Mouse (Mus musculus): ENCODE results near the gene Blzf1. TPM values are rescaled to one million over a fixed set of nuclear protein-coding genes. Genes with fewer than 3 reads are reported as not detected.

Blzf1 gene
- polyA plus RNA-seq, 1 experiment from 2014 or later: 30.3 TPM

- H3K27ac ChIP-seq (replicated peaks): peak overlapping the region; percentile 43
- WGBS: 48% methylated on average over 5 of the region's 5 CpGs
- H3K4me2 ChIP-seq: no peak overlapping the region
- no peaks in the 10 kb centered on the region for H3K36me3 ChIP-seq
- 0 out of 2 replicates have a peak, but pooled peaks cover 6% of the 10 kb centered on the region for H3K4me1 ChIP-seq (replicated peaks)
- no peaks in the 10 kb centered on the region for H3K27me3 ChIP-seq
- H3K9me3 ChIP-seq: no peaks in the 10 kb centered on the region
- H3K4me3 ChIP-seq: no peak overlapping the region
- H3K9ac ChIP-seq: no peak overlapping the region
- ATAC-seq (ENCODE audit: low FRiP score, low read depth): 0 out of 2 replicates have a peak, but pooled peaks have one; percentile 17
These were observed 13.4 kb upstream of the Blzf1 start for GRCm38 (mm10) chr1:164320731-164321130.

- H3K27me3 ChIP-seq: no peaks in the 10 kb centered on the region
- H3K4me3 ChIP-seq: no peak overlapping the region
- H3K27ac ChIP-seq (replicated peaks): no peak overlapping the region
- H3K4me2 ChIP-seq: no peak overlapping the region
- no peak overlapping the region for H3K9ac ChIP-seq
- H3K9me3 ChIP-seq: no peaks in the 10 kb centered on the region
- WGBS: 83% methylated on average over 14 of the region's 14 CpGs
- H3K4me1 ChIP-seq (replicated peaks): 0 out of 2 replicates have a peak, but pooled peaks cover 6% of the 10 kb centered on the region
- ATAC-seq (ENCODE audit: low FRiP score, low read depth): no peak
- no peaks in the 10 kb centered on the region for H3K36me3 ChIP-seq
These were observed 12.4 kb upstream of the Blzf1 start for GRCm38 (mm10) chr1:164319542-164320140.

GRCm38 (mm10) chr1:164318474-164318873 is 11.2 kb upstream of the Blzf1 start:
- Histone ChIP-seq H3K9ac (no peak overlapping the region), H3K9me3 (no peaks in the 10 kb centered on the region), H3K4me3 (no peak overlapping the region), H3K27ac (replicated peaks) (no peak overlapping the region), H3K27me3 (no peaks in the 10 kb centered on the region), H3K4me1 (replicated peaks) (0 out of 2 replicates have a peak, but pooled peaks cover 6% of the 10 kb centered on the region), H3K36me3 (no peaks in the 10 kb centered on the region), H3K4me2 (no peak overlapping the region)
- 91% methylated on average over 5 of the region's 5 CpGs for WGBS
- ATAC-seq (ENCODE audit: low FRiP score, low read depth): no peak

- WGBS: 85% methylated on average over 9 of the region's 9 CpGs
- Histone ChIP-seq H3K36me3 (no peaks in the 10 kb centered on the region; the same call in 1 of the 2 replicates), H3K9ac (no peak overlapping the region), H3K4me3 (no peak overlapping the region), H3K9me3 (no peaks in the 10 kb centered on the region), H3K4me2 (no peak overlapping the region), H3K27me3 (no peaks in the 10 kb centered on the region), H3K27ac (replicated peaks) (no peak overlapping the region), H3K4me1 (replicated peaks) (0 out of 2 replicates have a peak, but pooled peaks cover 6% of the 10 kb centered on the region)
- ATAC-seq (ENCODE audit: low FRiP score, low read depth): 0 out of 2 replicates have a peak, but pooled peaks have one; percentile 42
These were observed 10.0 kb upstream of the Blzf1 start for GRCm38 (mm10) chr1:164317261-164317660.

GRCm38 (mm10) chr1:164316697-164317096 is 9.4 kb upstream of the Blzf1 start:
- Histone ChIP-seq H3K27ac (replicated peaks) (no peak overlapping the region), H3K36me3 (no peaks in the 10 kb centered on the region; the same call in 1 of the 2 replicates), H3K9me3 (no peaks in the 10 kb centered on the region), H3K27me3 (no peaks in the 10 kb centered on the region), H3K4me3 (no peak overlapping the region), H3K9ac (no peak overlapping the region), H3K4me2 (no peak overlapping the region), H3K4me1 (replicated peaks) (0 out of 2 replicates have a peak, but pooled peaks cover 6% of the 10 kb centered on the region)
- ATAC-seq (ENCODE audit: low FRiP score, low read depth): peak; percentile 51; the same call in 1 of the 2 replicates
- WGBS: 33% methylated on average over 3 of the region's 3 CpGs

GRCm38 (mm10) chr1:164315266-164315665 is 8.0 kb upstream of the Blzf1 start:
- H3K36me3 ChIP-seq: peaks cover 3% of the 10 kb centered on the region; the same call in 1 of the 2 replicates
- H3K4me1 ChIP-seq (replicated peaks): no peaks in the 10 kb centered on the region
- no peak overlapping the region for H3K9ac ChIP-seq
- H3K4me3 ChIP-seq: no peak overlapping the region
- no peak overlapping the region for H3K27ac ChIP-seq (replicated peaks)
- no peak for ATAC-seq (ENCODE audit: low FRiP score, low read depth)
- no peaks in the 10 kb centered on the region for H3K9me3 ChIP-seq
- no peaks in the 10 kb centered on the region for H3K27me3 ChIP-seq
- no peak overlapping the region for H3K4me2 ChIP-seq
- WGBS: 66% methylated on average over 8 of the region's 8 CpGs

- H3K36me3 ChIP-seq: peaks cover 3% of the 10 kb centered on the region; the same call in 1 of the 2 replicates
- no peak overlapping the region for H3K27ac ChIP-seq (replicated peaks)
- no peak for ATAC-seq (ENCODE audit: low FRiP score, low read depth)
- no peaks in the 10 kb centered on the region for H3K27me3 ChIP-seq
- no peak overlapping the region for H3K4me2 ChIP-seq
- 0 out of 2 replicates have a peak, but pooled peaks cover 4% of the 10 kb centered on the region for H3K4me1 ChIP-seq (replicated peaks)
- no peak overlapping the region for H3K4me3 ChIP-seq
- no peaks in the 10 kb centered on the region for H3K9me3 ChIP-seq
- H3K9ac ChIP-seq: no peak overlapping the region
- WGBS: 94% methylated on average over 5 of the region's 5 CpGs
These were observed 6.8 kb upstream of the Blzf1 start for GRCm38 (mm10) chr1:164314085-164314484.

GRCm38 (mm10) chr1:164307922-164308321 is 633 bp upstream of the Blzf1 start:
- Histone ChIP-seq H3K4me2 (peak overlapping the region; percentile 85), H3K9me3 (no peaks in the 10 kb centered on the region), H3K36me3 (peaks cover 5% of the 10 kb centered on the region), H3K4me1 (replicated peaks) (peaks cover 35% of the 10 kb centered on the region), H3K4me3 (peak overlapping the region; percentile 97), H3K9ac (peak overlapping the region; percentile 52), H3K27me3 (no peaks in the 10 kb centered on the region), H3K27ac (replicated peaks) (peak overlapping the region; percentile 82)
- 14% methylated on average over 10 of the region's 10 CpGs for whole genome bisulfite sequencing
- 0 out of 2 replicates have a peak, but pooled peaks have one; percentile 9 for ATAC-seq (ENCODE audit: low FRiP score, low read depth)

- Histone ChIP-seq H3K36me3 (peaks cover 38% of the 10 kb centered on the region), H3K9ac (no peak within 1 kb of the TSS), H3K27me3 (no peaks in the 10 kb centered on the region), H3K4me1 (replicated peaks) (peaks cover 31% of the 10 kb centered on the region), H3K27ac (replicated peaks) (no peak within 1 kb of the TSS), H3K4me3 (no peak within 1 kb of the TSS), H3K4me2 (no peak within 1 kb of the TSS), H3K9me3 (no peaks in the 10 kb centered on the region)
- 85% methylated on average over 5 of the region's 5 CpGs for WGBS
- no peak for ATAC-seq (ENCODE audit: low FRiP score, low read depth)
These were observed 3.5 kb downstream of the Blzf1 start, which contains the start of gene Nme7 for GRCm38 (mm10) chr1:164303821-164304220. Gene Nme7 (plus strand): TSS chr1:164304121.

- H3K9ac ChIP-seq: no peak overlapping the region
- WGBS: 93% methylated on average over 4 of the region's 4 CpGs
- H3K9me3 ChIP-seq: no peaks in the 10 kb centered on the region
- H3K36me3 ChIP-seq: peaks cover 55% of the 10 kb centered on the region
- no peak overlapping the region for H3K27ac ChIP-seq (replicated peaks)
- no peaks in the 10 kb centered on the region for H3K27me3 ChIP-seq
- H3K4me3 ChIP-seq: no peak overlapping the region
- no peak for ATAC-seq (ENCODE audit: low FRiP score, low read depth)
- peaks cover 21% of the 10 kb centered on the region for H3K4me1 ChIP-seq (replicated peaks)
- no peak overlapping the region for H3K4me2 ChIP-seq
These were observed 5.3 kb downstream of the Blzf1 start for GRCm38 (mm10) chr1:164301949-164302348.

- Histone ChIP-seq H3K9ac (no peak overlapping the region), H3K36me3 (peaks cover 69% of the 10 kb centered on the region), H3K4me2 (no peak overlapping the region), H3K27me3 (no peaks in the 10 kb centered on the region), H3K4me3 (no peak overlapping the region), H3K27ac (replicated peaks) (no peak overlapping the region), H3K4me1 (replicated peaks) (no peaks in the 10 kb centered on the region), H3K9me3 (no peaks in the 10 kb centered on the region)
- ATAC-seq (ENCODE audit: low FRiP score, low read depth): no peak
- 94% methylated on average over 4 of the region's 5 CpGs for WGBS
These were observed 10.8 kb downstream of the Blzf1 start for GRCm38 (mm10) chr1:164296473-164296872.

- Histone ChIP-seq H3K4me3 (no peak overlapping the region), H3K4me2 (no peak overlapping the region), H3K36me3 (peaks cover 62% of the 10 kb centered on the region), H3K27ac (replicated peaks) (no peak overlapping the region), H3K27me3 (no peaks in the 10 kb centered on the region), H3K9ac (no peak overlapping the region), H3K4me1 (replicated peaks) (no peaks in the 10 kb centered on the region), H3K9me3 (no peaks in the 10 kb centered on the region)
- WGBS: 96% methylated on average over 6 of the region's 6 CpGs
- ATAC-seq (ENCODE audit: low FRiP score, low read depth): no peak
These were observed 13.2 kb downstream of the Blzf1 start for GRCm38 (mm10) chr1:164294071-164294470.
